Mouse (Mus musculus) lung, adult 2 months (tissue): ENCODE results near the gene Xlr4a. TPM values are rescaled to one million over a fixed set of nuclear protein-coding genes. Genes with fewer than 3 reads are reported as not detected.
"Not testable (repeated sequence)": the region's sequence is repeated elsewhere in the genome, so short reads cannot be mapped to it uniquely, and the experiment has no call there.

Source experiments
- DNase-seq: peaks from one replicate; pipeline ENCODE4 v3.0.0; 2022
- H3K4me1 ChIP-seq: fragments of 200-500 bp; 2 replicates; pipeline ENCODE4 v1.6.1; 2011; ENCODE audit warnings: low read length; ENCODE audit not compliant: control insufficient read depth, insufficient read depth
- H3K4me3 ChIP-seq: fragments of 200-500 bp; replicated peaks from 2 replicates; pipeline ENCODE3; 2011; ENCODE audit warnings: low read depth, mild to moderate bottlenecking, control low read depth, low read length; ENCODE audit errors: extremely low read depth
- CTCF ChIP-seq: fragments of 200-500 bp; IDR thresholded peaks from 2 replicates; pipeline ENCODE4 v1.5.1; 2011; ENCODE audit warnings: mild to moderate bottlenecking, low read length, control low read depth; ENCODE audit not compliant: insufficient read depth
- POLR2A ChIP-seq: fragments of 200-500 bp; IDR thresholded peaks from 2 replicates; pipeline ENCODE4 v1.6.1; 2011; ENCODE audit warnings: low read depth, mild to moderate bottlenecking, control low read depth, low read length, borderline replicate concordance; ENCODE audit errors: extremely low read depth
- WGBS: fragments of 180-500 bp; shearing (Covaris S2); methylation state at CpG from one replicate; pipeline ENCODE4 v1.1.7; 2018; 5-methylcytosine and 5-hydroxymethylcytosine counted together
- polyA plus RNA-seq: library from polyadenylated mRNA; depleted of rRNA; stranded (reverse); fragments of >200 nt; gene quantifications from 2 replicates; pipeline ENCODE4 v1.2.3, GENCODE M21; 2012; rRNA removed

The Xlr4a gene
- 0.10 TPM in 1 of 2 replicates, not detected in the other for polyA plus RNA-seq

DNA sequence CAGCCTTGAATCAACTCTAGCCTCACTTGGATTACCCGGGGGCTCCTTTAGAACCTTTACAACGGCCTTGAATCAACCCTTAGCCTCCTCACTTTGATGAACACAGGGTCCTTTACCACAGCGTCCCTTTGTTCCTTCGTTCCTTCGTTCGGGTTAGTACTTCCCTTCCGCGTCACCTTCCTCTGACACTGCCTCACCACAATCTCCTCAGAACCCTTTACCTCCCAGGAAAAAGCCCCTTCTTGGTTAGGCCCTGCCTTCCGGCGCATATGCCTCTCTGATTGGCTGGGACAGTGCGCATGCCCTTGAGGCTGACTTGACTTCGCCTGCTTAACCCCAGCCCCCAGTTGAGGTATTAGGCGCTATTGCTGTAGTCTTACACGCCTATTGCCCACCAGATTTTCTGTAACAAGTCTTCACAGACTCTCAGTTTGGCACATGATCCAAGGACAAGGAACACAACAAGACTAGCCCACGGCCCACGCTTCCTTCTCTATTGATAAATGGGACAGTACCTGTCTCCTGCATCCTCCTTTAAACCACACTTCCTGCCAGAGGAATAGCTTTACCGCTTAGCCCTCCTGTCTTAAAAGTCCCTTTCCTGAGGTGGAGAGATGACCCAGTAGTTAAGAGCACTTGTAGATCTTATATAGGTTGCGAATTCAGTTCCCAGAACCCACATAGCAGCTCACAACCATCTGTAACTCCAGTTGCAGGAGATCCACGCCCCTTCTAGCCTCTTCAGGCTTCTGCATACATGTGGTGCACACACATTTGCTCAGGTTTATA, at the start of gene Xlr4a:
Gene Xlr4a, minus strand, starts transcription at position 212 of the 789 bp plus-strand sequence.
- 75% methylated on average over 19 of the region's 19 CpGs for WGBS
- DNase-seq, H3K4me1 ChIP-seq, H3K4me3 ChIP-seq: not testable (repeated sequence)

DNA sequence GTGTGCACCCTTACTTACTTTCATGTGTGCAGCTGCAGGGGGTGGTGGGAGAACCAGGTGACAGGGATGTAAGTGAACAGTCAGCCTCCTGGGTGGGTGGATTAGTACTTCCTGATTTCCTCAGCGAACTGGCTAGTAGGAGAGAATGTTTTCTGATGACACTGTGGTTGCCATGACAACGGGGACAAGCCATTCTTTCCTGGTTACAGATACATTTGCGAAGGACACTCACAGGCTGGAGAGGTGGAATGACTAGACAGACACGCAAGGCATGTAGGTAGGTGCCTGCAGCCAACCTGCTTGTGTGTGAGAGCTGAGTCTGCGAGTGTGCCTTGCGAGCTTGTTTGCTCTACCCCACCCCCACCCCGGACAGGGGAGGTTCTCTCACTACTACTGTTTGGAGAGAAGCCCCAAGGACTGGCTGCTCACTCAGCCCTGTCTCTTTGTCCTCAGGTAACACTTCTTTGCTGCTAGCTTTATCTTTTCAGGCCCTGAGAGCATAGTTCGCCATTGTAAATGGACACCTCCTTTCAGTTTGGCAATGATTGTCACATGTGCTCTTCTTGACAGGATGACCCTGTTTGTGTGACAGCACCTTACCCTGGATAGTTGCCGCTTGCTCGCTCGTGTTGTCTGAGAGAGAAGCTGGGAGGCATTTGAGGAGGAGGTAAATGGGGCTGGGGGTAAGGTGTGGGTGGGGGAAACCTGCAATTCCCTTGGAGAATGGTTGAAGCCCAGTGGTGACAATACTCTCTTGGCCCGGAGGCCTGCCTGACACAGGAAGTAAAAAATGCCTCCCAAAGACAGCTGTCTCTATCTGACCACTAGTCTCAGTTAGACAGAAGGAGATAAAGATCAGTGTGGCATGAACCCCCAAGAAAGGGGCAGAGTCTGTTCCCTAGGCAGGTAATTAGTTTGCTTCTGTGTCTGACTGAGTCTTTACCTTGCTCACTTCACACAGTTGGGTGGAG, 40.9 kb upstream of the Xlr4a start:
- no CpG with 5 or more reads among the region's 12 CpGs for WGBS
- H3K4me1 ChIP-seq, H3K4me3 ChIP-seq, DNase-seq: not testable (repeated sequence)

DNA sequence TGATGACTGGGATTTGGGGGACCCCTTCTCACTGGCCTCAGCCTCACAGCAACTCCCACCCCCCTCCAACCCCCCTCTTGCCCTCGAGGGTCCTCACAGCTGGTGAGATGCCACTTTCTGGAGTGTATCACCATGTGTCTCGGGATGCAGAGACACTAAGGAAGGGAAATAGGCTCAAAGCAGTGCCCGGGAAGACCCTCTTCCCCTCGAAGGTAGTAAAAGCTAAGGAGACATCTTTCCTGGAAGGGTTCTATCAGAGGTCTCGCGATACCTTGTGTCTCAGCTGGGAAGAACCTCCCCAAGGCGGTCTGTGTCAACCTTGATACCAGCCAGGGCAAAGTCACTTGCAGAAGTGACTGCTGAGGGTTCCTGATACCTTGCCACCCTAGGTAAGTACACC, 34.5 kb upstream of the Xlr4a start, which contains the start of gene Gm14685:
Gene Gm14685, plus strand, starts transcription at position 301 of the 400 bp plus-strand sequence.
- H3K4me1 ChIP-seq, DNase-seq, H3K4me3 ChIP-seq: not testable (repeated sequence)
- WGBS: no CpG with 5 or more reads among the region's 7 CpGs

- not testable (repeated sequence) for H3K4me3 ChIP-seq, H3K4me1 ChIP-seq, DNase-seq
- 75% methylated on average over 13 of the region's 13 CpGs for WGBS
Observed at GRCm38 (mm10) chrX:73096941-73097508, 14.7 kb upstream of the Xlr4a start, which contains the start of gene Xlr3a. TSS of gene Xlr3a (minus strand) at chrX:73097095.

DNA sequence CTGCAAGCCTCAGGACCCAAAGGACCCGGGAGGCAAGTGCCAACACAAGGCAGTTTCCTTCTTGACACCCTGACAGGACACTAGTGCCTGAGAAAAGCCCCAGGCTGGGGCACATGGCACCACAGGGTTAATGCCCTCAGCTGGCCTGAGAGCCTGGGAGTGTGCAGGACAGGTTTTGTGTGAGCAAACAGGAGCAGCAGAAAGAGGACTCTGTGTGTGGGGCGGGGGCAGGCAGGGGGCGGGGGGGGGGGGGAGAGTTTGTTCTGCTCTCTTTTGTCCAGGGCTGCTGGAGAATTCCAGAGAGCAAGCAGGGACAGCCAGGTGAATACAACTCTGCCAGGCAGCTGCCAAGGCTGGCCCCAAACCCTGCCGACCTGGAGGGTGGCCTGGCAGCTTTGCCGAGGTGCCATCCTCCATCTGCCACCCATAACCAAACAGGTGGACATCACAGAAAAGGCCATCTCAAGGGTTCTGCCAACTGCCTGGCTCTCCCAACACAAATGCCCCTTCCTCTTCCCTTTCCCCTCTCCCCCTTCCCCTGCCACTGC, 15.4 kb downstream of the Xlr4a start:
- not testable (repeated sequence) for H3K4me1 ChIP-seq, H3K4me3 ChIP-seq, DNase-seq
- WGBS: 82% methylated on average over 3 of the region's 5 CpGs

DNA sequence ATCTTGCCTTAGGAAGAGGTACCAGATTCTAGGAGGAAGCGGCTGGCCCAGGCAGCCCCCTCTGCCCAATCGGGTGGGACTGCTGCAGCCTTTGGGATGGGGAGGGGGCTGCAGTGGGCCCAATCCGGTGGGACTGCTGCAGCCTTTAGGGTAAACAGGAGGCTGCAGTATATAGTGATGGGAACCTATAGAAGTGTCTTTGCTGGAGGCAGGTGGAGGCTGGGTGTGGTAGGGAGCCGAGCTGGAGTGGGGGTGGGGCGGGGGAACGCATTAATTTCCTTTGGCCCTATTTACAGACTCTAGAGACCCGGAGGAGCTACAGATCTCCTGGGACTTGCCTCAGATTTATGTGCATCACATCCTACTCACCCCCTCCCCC, 17.9 kb downstream of the Xlr4a start, which contains the start of gene Pnma3:
Gene Pnma3, plus strand, starts transcription at position 373 of the 379 bp plus-strand sequence.
- 44% methylated on average over 7 of the region's 7 CpGs for WGBS
- no peaks in the 10 kb centered on the region for H3K4me1 ChIP-seq
- TF ChIP-seq CTCF (no peak), POLR2A (no peak)
- no peak for DNase-seq
- no peak within 1 kb of the TSS for H3K4me3 ChIP-seq

- WGBS: 52% methylated on average over 24 of the region's 24 CpGs
- no peak for DNase-seq
- H3K4me3 ChIP-seq: no peak overlapping the region
- no peaks in the 10 kb centered on the region for H3K4me1 ChIP-seq
- TF ChIP-seq POLR2A (no peak), CTCF (no peak)
Observed at GRCm38 (mm10) chrX:73063512-73064414, 18.5 kb downstream of the Xlr4a start.

DNA sequence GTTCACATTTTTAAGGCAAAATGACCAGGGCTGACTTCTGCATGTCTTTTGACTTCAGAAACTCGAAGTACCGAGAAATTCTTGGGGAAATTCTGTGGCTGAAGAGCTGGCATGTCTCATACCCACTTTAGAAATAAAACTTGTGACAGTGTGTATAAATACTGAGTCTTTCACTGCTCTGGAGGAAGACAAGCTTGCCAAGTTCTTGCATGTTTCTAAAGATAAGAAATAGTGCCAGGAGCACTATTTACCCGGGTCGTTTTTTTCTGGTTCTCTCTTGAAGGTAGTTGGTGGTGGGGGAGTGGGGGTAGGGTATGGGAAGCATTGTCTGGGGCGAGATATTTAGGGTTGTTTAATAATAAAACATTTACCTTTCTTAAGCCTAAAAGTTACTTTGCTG, 20.0 kb downstream of the Xlr4a start:
- 35% methylated on average over 5 of the region's 5 CpGs for WGBS
- no peak for TF ChIP-seq CTCF
- TF ChIP-seq POLR2A: no peak
- H3K4me1 ChIP-seq: no peaks in the 10 kb centered on the region
- DNase-seq: no peak
- H3K4me3 ChIP-seq: no peak overlapping the region

GRCm38 (mm10) chrX:73061528-73061927, 20.8 kb downstream of the Xlr4a start:
- no peaks in the 10 kb centered on the region for H3K4me1 ChIP-seq
- no peak overlapping the region for H3K4me3 ChIP-seq
- TF ChIP-seq POLR2A: no peak
- TF ChIP-seq CTCF: no peak
- no peak for DNase-seq
- WGBS: 80% methylated on average over 1 of the region's 1 CpGs
